Mouse (Mus musculus): ENCODE measurements around the gene Fzr1.

GRCm38 (mm10) chr10:81364666-81365065 lies 13.7 kb downstream of the Fzr1 start:
- no peak for TF ChIP-seq CTCF (IDR thresholded peaks at IDR 0.05; ENCODE audit: low read depth, low read length)
- TF ChIP-seq POLR2A (IDR thresholded peaks at IDR 0.05; ENCODE audit: borderline replicate concordance, low read depth, low read length) = no peak

All from bone marrow macrophage, adult 2 months (primary cell).